Mouse (Mus musculus) left cerebral cortex, adult 18-20 months (tissue): Measurements from ENCODE around the gene Atat1. TPM values are rescaled to one million over a fixed set of nuclear protein-coding genes. Genes with fewer than 3 reads are reported as not detected.

Experiments used
- DNase-seq, 2 experiments: peaks; one replicate each; pipeline ENCODE4 v3.0.0; 2021 to 2022; ENCODE audit warnings: low spot score in 2 of 2, mixed read lengths in 1 of 2
- total RNA-seq, 2 experiments: library from RNA; stranded (reverse); gene quantifications; 2 replicates each; pipeline ENCODE4 v1.2.3; 2021

Atat1 gene
- total RNA-seq, 2 experiments from 2014 or later = 53.6 to 56.3 TPM

DNA sequence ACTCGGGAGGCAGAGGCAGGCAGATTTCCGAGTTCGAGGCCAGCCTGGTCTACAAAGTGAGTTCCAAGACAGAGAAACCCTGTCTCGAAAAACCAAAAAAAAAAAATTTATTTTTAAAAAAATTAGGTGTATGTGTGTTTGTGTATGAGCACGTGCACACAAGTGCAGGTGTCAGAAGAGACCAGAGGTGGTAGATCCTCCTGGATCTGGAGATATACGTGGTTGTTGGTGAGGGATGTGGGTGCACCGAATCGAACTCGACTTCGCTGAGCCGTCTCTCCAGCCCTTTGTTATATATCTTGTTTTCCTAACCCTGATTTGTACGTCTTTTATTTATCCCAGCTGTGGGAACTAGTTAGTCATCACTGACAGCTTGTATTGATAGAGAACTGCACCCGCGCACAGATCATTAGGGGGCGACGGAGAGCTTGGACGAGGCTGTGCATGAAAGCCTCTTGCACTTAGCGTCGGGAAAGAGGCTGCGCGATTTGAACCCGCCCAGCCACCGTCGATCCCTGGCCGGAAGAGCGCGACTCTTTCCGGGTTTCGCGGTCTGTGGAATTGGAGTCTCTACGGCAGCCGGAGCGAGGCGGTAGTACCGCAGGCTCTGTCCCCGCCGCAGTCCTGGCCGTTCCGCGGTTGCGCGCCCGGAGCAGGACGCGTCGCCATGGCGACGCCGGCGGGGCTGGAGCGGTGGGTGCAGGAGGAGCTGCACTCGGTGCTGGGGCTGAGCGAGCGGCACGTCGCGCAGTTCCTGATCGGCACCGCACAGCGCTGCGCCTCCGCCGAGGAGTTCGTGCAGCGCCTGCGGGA, 30.4 kb downstream of the Atat1 start, which contains the start of gene Dhx16:
Gene Dhx16, plus strand, starts transcription at position 575 of the 813 bp plus-strand sequence.
- peak; percentile 97 to 98 for DNase-seq

GRCm38 (mm10) chr17:35874721-35875120, 35.2 kb downstream of the Atat1 start:
- peak; percentile 50 to 56 for DNase-seq

GRCm38 (mm10) chr17:35873774-35874519, 35.9 kb downstream of the Atat1 start:
- peak; percentile 87 for DNase-seq

GRCm38 (mm10) chr17:35870884-35871696, 38.8 kb downstream of the Atat1 start:
- DNase-seq = no peak

- no peak for DNase-seq
Measured at GRCm38 (mm10) chr17:35870151-35870883, 39.6 kb downstream of the Atat1 start.

- DNase-seq = no peak
Measured at GRCm38 (mm10) chr17:35869346-35870067, 40.4 kb downstream of the Atat1 start.

DNA sequence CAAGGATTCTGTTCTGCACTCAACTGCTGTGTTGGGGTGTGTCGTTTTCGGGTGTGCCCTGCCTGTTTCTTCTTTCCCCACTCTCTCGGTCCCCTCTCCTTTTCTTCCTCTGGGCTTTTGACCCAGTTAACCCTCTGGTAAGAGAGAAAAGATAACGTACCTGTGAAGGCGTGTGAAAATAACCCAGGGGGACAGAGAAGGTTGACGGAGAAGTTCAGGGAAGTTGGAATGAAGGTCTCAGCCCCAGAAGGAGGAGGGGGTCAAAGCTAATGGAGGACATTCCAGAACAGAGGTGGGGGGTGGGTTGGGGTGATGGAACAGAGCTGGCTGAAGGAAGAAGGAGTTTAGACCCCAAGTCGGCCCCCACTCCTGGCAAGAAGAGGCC, 40.9 kb downstream of the Atat1 start:
- DNase-seq = no peak

DNA sequence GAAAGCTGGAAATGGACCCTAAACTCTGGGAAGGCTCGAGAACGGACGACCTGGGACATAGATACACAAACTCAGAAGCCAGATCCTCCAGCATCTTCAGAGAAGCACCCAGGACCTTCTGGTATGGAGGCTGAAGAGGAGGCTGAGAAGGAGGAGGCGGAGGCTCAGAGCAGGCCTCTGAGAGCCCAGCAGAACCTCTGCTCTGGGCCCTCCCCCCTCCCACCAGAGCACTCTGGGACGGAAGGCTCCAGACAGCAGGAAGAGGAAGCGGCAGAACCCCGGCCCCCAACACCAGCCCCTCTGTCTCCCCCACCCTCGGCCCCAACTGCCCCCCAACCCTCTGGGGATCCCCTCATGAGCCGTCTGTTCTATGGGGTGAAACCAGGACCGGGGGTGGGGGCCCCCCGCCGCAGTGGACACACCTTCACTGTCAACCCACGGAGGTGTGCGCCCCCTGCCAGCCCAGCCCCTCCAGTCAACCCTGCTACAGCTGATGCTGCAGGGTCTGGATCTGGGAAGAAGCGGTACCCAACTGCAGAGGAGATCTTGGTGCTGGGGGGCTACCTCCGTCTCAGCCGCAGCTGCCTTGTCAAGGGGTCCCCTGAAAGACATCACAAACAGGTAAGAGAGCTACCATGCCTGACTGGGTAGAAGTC, 41.6 kb downstream of the Atat1 start:
- no peak for DNase-seq

DNA sequence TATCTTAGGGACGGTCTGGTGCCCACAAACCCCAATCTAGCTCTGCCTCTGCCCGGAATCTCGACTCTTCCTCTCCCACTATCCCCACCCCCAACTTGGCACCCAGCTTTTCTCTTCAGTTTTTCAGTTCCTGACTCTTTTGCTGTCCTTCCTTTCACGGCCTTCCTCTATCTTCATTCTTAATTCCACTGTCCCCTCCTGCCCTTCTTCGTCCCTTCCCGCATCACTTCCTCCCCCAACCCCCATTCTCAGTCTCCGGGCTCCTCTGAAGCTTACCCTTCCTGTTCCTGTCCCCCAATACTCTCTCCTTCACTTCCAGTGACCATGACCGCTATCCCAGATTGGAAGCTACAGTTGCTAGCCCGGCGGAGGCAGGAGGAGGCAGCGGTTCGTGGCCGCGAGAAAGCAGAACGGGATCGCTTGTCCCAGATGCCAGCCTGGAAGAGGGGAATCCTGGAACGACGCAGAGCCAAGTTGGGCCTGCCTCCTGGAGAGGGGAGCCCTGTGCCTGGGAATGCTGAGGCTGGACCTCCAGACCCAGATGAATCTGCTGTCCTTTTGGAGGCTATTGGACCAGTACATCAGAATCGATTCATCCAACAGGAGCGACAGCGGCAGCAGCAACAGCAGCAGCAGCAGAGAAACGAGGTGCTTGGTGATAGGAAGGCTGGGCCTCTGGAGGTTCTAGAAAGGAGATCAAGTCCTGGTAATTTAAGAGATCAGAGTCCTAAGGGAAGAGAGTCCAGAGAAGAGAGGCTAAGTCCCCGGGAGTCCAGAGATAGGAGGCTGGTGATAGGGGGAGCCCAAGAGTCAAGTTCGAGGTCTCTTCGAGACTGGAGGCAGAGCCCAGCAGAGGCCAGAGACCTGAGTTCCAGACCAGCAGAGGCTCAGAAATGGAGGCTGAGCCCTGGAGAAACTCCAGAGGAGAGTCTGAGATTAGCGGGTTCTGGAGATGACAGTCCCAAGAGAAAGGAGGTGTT, 42.7 kb downstream of the Atat1 start:
- DNase-seq = no peak

DNA sequence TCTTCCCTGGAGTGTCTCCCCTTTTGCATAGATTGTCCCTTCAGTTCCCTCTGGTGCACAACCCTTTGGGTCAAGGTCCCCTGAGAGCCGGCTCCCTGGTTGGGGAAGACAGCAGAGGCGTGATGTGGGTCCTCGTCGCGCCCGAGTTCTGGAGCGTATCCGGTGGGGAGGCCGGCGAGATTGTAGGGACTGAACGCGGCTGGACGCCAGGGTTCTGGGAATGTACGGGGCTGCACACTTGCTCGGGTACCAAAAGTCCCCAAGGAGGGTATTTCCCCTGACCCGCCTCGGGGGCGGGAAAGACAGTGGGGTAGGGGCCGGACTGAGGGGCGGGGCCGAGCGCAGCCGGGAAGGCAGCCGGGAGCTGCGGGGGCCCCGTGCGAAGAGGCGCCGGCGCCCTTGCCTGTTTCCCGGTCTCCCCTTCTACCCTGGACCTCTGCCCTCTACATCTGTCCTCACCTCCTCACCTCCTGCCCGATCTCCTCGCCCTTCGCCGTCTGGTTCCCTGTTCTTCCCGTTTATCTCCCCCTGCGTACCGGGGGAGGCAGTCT, 43.5 kb downstream of the Atat1 start:
- peak in 1 of 2 experiments; percentile 34 for DNase-seq

DNA sequence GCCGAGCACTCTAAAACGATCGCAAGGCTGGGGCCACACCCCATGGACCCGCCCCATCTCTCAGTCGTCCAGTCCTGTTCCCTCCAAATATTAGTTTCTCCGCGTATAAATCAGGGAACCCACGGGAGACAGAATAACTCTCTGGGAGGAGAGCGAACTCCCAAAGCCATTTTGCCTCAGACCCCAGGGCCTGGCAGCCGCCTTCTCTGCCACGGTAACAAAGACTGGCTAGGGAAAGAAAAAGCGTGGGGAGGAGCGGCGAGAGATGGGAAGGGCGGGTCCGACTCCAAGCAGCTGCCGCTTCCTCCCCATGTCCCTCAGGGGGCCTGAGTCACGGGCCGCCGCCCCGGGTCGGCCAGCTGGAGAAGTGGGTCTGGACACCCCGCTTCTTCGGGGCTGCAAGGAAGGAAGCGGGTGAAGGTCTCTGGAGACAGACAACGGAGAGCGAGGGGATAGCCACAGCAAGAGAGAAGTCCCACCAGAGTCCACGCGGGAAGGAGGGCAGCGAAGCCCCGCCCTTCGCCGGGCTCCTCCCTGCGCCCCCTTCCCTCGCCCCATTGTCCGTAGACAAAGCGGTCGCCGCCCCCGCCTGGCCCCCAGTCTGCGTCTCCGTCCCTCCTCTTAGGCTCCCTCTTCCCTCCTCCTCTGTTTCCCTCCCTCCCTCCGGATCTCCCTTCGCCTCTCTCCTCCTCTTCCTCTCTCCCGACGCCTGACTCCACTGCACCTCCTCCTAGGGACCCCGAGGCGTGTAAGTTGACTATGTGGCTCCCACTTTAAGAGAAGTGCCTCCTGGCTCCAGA, 44.2 kb downstream of the Atat1 start, which contains the start of gene Ppp1r18:
Gene Ppp1r18, plus strand, starts transcription at position 113 of the 800 bp plus-strand sequence.
- no peak for DNase-seq

- no peak for DNase-seq
Measured at GRCm38 (mm10) chr17:35864832-35865353, 45.0 kb downstream of the Atat1 start.

DNA sequence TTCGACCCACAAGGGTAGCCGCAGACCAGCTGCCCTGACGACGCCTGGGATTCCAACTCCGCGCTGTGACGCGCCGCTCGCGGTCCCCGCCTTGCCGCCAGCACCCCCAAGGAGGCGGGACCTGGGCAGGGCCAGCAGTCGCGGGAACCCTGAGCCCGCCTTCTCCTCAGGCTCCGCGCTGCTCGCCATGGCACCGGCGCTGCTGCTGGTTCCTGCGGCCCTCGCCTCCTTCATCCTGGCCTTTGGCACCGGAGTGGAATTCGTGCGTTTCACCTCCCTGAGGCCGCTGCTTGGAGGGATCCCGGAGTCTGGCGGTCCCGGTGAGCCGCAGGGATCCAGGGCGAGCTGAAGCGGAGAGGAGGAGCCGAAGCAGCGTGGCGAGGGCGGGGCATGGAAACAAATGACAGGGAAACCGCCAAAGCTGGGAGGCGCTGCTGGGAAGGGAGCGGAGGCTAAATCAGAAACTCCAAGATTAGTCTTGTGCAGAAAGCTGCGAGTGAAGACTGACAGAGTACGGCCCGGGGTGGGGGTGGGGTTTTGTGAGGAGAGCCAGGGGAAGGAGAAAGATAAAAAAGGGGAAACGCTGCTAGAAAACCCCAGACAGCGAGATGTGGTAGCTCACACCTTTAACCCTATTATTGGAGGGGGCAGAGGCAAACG, 48.5 kb downstream of the Atat1 start, which contains the start of gene Nrm:
Gene Nrm, plus strand, starts transcription at position 121 of the 660 bp plus-strand sequence.
- DNase-seq = peak; percentile 88 to 92

DNA sequence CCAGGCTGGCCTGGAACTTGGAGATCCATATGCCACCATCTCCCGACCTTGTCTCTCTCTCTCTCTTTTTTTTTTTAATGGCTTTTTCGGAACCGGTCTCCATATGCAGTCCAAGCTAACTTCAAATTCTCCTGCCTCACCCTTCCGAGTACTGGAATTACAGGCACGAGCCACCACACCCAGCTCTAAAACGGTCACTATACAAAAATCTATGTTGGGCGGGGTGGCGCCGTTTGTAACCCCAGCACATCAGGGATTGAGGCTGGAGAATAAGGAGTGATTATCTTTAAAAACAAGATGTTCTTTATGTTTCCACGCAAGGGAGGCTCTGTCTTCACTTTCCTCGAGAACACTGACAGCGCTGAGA, 49.1 kb downstream of the Atat1 start:
- DNase-seq = no peak

DNA sequence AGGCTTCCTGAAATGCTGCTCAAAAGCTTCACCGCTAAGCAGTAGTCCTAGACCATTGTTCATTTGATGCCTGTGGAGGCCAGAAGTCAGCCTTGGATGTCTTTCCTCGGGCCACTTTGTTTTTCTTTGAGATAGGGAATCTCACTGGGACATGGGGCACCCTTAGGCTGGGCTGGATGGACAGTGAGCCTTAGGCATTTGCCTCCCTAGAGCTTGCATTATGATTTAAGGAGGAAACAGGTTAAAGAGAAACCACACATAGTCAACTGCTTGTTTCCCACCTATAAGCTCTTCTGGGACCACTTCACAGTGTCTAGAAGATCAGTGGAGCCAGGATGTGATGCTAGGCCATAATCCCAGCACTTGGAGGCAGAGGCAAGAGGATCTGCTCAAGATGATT, 50.0 kb downstream of the Atat1 start:
- DNase-seq = no peak

DNA sequence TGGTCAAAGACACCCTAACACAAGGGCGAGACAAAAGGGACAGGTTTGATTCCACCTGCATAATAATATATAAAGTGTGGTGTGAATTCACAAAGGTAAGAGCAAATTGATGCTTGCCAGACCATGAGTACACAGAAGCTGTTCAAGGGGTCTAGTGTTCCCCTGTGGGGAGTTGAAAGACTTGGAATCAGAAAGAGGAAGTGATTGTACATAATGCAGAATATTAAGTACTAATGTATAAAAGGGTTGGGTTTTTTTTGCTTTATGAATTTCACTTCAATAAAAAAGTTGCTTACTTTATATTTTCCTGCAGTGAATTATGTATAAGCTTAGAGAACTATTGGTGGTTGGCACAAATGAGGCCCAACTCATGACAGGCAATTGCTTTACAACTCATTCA, 50.5 kb downstream of the Atat1 start:
- DNase-seq = no peak
